Mouse (Mus musculus) CH12.LX (cell line): ENCODE data around the gene Ubtd2.

Experiments used
- E2F4 ChIP-seq: IDR thresholded peaks from 2 replicates; pipeline ENCODE4 v1.6.1; 2011; ENCODE audit warnings: low read depth, low read length, improper control_type of control experiment; ENCODE audit not compliant: insufficient replicate concordance
- HCFC1 ChIP-seq: IDR thresholded peaks from 2 replicates; pipeline ENCODE4 v1.6.1; 2012; ENCODE audit warnings: low read depth, mild to moderate bottlenecking, inconsistent platforms, low read length, improper control_type of control experiment
- KAT2A ChIP-seq: IDR thresholded peaks from 2 replicates; pipeline ENCODE4 v1.6.1; 2012; ENCODE audit warnings: low read length, improper control_type of control experiment, inconsistent platforms; ENCODE audit not compliant: insufficient replicate concordance
- POLR2A ChIP-seq: IDR thresholded peaks from 2 replicates; pipeline ENCODE4 v1.6.1; 2011; ENCODE audit warnings: low read depth, mild to moderate bottlenecking, improper control_type of control experiment, low read length
- POLR2AphosphoS2 ChIP-seq: IDR thresholded peaks from 2 replicates; pipeline ENCODE4 v1.6.1; 2011; ENCODE audit warnings: low read depth, low read length, improper control_type of control experiment
- ZNF384 ChIP-seq: IDR thresholded peaks from 2 replicates; pipeline ENCODE4 v1.6.1; 2012; ENCODE audit warnings: low read depth, low read length, improper control_type of control experiment, inconsistent platforms

GRCm38 (mm10) chr11:32544497-32544896 is 89.3 kb downstream of the Ubtd2 start:
- TF ChIP-seq HCFC1 (no peak), POLR2AphosphoS2 (no peak), POLR2A (no peak), E2F4 (no peak), ZNF384 (no peak), KAT2A (no peak)
